Mouse (Mus musculus): Measurements from ENCODE around the gene Gm45717. TPM values are rescaled to one million over a fixed set of nuclear protein-coding genes. Genes with fewer than 3 reads are reported as not detected.

Gene Gm45717
- total and polyA plus RNA-seq, 3 experiments, result not detected

DNA sequence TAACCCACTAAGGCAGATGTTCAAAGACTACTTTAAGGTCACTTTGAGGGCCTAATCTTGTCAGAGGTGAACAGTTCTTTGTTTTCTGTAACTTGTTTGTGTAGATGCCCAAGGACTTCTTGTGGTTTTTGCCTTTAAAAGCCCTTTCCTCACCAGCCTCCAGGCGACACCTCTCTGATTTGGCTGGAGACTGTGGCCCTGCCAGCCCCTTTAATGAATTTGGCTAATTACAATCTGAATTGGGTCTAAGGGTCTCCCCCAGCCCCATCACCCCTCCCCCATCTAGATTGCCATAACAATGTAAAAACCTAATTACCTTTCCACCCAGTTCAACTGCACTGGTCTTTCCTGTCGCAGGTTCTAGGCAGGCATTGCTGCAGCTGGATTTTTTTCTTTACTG lies 7.0 kb upstream of the Gm45717 start:
- H3K4me3 ChIP-seq (ENCODE audit: control insufficient read depth in 1 of 2, insufficient read depth in 1 of 2, low read depth in 2 of 2, low read length in 2 of 2), result no peak overlapping the region
- H3K9ac ChIP-seq (ENCODE audit: control insufficient read depth, low read depth, low read length, poor library complexity, severe bottlenecking), result no peak overlapping the region
- no peak overlapping the region for H3K27ac ChIP-seq (ENCODE audit: control insufficient read depth, low read depth, low read length)
- DNase-seq (ENCODE audit: low read depth, low spot score), result no peak
- no peaks in the 10 kb centered on the region for H3K9me3 ChIP-seq (replicated peaks; ENCODE audit: insufficient read depth, low read length)
- no peaks in the 10 kb centered on the region for H3K36me3 ChIP-seq (ENCODE audit: control insufficient read depth in 1 of 2, insufficient read depth in 2 of 2, low read length in 2 of 2)
- H3K4me1 ChIP-seq (ENCODE audit: control insufficient read depth in 1 of 2, insufficient read depth in 2 of 2, low read length in 2 of 2), result no peaks in the 10 kb centered on the region
- H3K79me2 ChIP-seq (ENCODE audit: control insufficient read depth, insufficient read depth, low read length, poor library complexity), result no peaks in the 10 kb centered on the region
- H3K27me3 ChIP-seq (ENCODE audit: control insufficient read depth in 1 of 2, insufficient read depth in 2 of 2, low read length in 2 of 2), result peaks cover 6 to 7% of the 10 kb centered on the region in 2 experiments
- no peak for TF ChIP-seq RAD21 (IDR thresholded peaks at IDR 0.05; ENCODE audit: low read depth, low read length)

DNA sequence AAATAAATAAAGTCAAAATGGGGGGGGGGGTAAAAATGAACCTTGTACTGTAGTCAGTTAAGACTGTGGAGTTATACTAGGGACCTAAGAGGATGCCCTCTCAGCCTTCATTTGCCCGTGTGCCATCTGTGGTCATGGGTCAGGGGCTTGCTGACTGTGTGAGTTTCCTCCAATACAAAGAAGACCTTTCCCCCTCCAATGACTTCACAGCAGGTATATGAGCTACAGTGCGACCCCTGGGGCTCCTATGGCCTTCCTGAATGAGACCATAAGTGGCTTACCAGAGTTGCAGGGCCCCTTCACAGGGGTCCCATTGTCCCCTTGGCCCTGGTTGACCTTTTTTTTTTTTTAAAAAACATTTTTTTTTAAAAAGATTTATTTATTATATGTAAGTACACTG lies 5.7 kb upstream of the Gm45717 start:
- Histone ChIP-seq H3K79me2 (ENCODE audit: control insufficient read depth, insufficient read depth, low read length, poor library complexity) (no peaks in the 10 kb centered on the region), H3K27me3 (ENCODE audit: control insufficient read depth in 1 of 2, insufficient read depth in 2 of 2, low read length in 2 of 2) (peaks cover 4 to 7% of the 10 kb centered on the region in 2 experiments), H3K36me3 (ENCODE audit: control insufficient read depth in 1 of 2, insufficient read depth in 2 of 2, low read length in 2 of 2) (no peaks in the 10 kb centered on the region), H3K4me3 (ENCODE audit: control insufficient read depth in 1 of 2, insufficient read depth in 1 of 2, low read depth in 2 of 2, low read length in 2 of 2) (no peak overlapping the region), H3K4me1 (ENCODE audit: control insufficient read depth in 1 of 2, insufficient read depth in 2 of 2, low read length in 2 of 2) (peaks cover 0 to 3% of the 10 kb centered on the region in 2 experiments; a peak in 1 of 4 replicates), H3K27ac (ENCODE audit: control insufficient read depth, low read depth, low read length) (no peak overlapping the region), H3K9me3 (replicated peaks; ENCODE audit: insufficient read depth, low read length) (no peaks in the 10 kb centered on the region), H3K9ac (ENCODE audit: control insufficient read depth, low read depth, low read length, poor library complexity, severe bottlenecking) (no peak overlapping the region)
- no peak for TF ChIP-seq ZC3H11A (IDR thresholded peaks at IDR 0.05; ENCODE audit: low read depth, low read length)
- no peak for TF ChIP-seq SIN3A (IDR thresholded peaks at IDR 0.05; ENCODE audit: low read length)
- TF ChIP-seq RCOR1 (IDR thresholded peaks at IDR 0.05; ENCODE audit: low read depth, low read length), result no peak
- no peak for TF ChIP-seq ELF1 (IDR thresholded peaks at IDR 0.05; ENCODE audit: low read depth, low read length)
- no peak for TF ChIP-seq MAZ (IDR thresholded peaks at IDR 0.05; ENCODE audit: low read depth, low read length)
- no peak for DNase-seq (ENCODE audit: low read depth, low spot score)

DNA sequence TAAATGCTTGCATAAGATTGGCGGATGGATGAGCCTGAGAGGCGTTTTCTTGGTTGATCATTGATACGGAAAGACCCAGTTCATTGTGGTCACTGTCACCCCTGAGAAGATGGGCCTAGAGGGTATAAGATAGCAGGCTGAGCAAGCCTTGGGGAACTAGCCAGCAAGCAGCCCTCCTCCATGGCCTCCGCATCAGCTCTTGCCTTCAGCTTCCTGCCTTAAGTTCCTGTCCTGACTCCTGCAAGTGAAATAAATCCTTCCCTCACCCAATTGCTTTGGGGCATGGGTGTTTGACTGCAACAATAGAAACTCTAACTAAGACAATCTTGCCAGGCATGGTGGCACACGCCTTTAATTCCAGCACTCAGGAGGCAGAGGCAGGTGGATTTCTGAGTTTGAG lies 4.3 kb upstream of the Gm45717 start:
- no peak for TF ChIP-seq RCOR1 (IDR thresholded peaks at IDR 0.05; ENCODE audit: low read depth, low read length)
- TF ChIP-seq GABPA (IDR thresholded peaks at IDR 0.05; ENCODE audit: low read depth, low read length), result no peak
- TF ChIP-seq UBTF (IDR thresholded peaks at IDR 0.05; ENCODE audit: borderline replicate concordance, insufficient read depth, low read depth, low read length), result no peak
- no peak for TF ChIP-seq POLR2A (IDR thresholded peaks at IDR 0.05; ENCODE audit: control insufficient read depth in 1 of 2, insufficient read depth in 1 of 2, low read depth in 1 of 2, low read length in 2 of 2, poor library complexity in 1 of 2)
- no peak for TF ChIP-seq ETS1 (IDR thresholded peaks at IDR 0.05; ENCODE audit: low read depth, low read length)
- TF ChIP-seq MAX (IDR thresholded peaks at IDR 0.05; ENCODE audit: low read length), result no peak
- no peak for TF ChIP-seq SIN3A (IDR thresholded peaks at IDR 0.05; ENCODE audit: low read length)
- TF ChIP-seq ZNF384 (IDR thresholded peaks at IDR 0.05; ENCODE audit: low read depth, low read length), result no peak
- TF ChIP-seq E2F4 (IDR thresholded peaks at IDR 0.05; ENCODE audit: borderline replicate concordance, low read depth, low read length), result no peak
- no peak for TF ChIP-seq MAFK (IDR thresholded peaks at IDR 0.05; ENCODE audit: borderline replicate concordance, low read depth, low read length)
- TF ChIP-seq BHLHE40 (IDR thresholded peaks at IDR 0.05; ENCODE audit: borderline replicate concordance, low read depth, low read length), result no peak
- no peaks in the 10 kb centered on the region for H3K36me3 ChIP-seq (ENCODE audit: control insufficient read depth in 1 of 2, insufficient read depth in 2 of 2, low read length in 2 of 2)

More for the DNA sequence above, 4.3 kb upstream of the Gm45717 start:
- H3K79me2 ChIP-seq (ENCODE audit: control insufficient read depth, insufficient read depth, low read length, poor library complexity), result peaks cover 6% of the 10 kb centered on the region
- DNase-seq (ENCODE audit: low read depth, low spot score), result no peak
- H3K9ac ChIP-seq (ENCODE audit: control insufficient read depth, low read depth, low read length, poor library complexity, severe bottlenecking), result no peak overlapping the region
- peaks cover 3 to 6% of the 10 kb centered on the region in 2 experiments for H3K27me3 ChIP-seq (ENCODE audit: control insufficient read depth in 1 of 2, insufficient read depth in 2 of 2, low read length in 2 of 2)
- no peak overlapping the region for H3K27ac ChIP-seq (ENCODE audit: control insufficient read depth, low read depth, low read length)
- H3K4me3 ChIP-seq (ENCODE audit: control insufficient read depth in 1 of 2, insufficient read depth in 1 of 2, low read depth in 2 of 2, low read length in 2 of 2), result no peak overlapping the region
- H3K9me3 ChIP-seq (replicated peaks; ENCODE audit: insufficient read depth, low read length), result no peaks in the 10 kb centered on the region
- peaks cover 0 to 7% of the 10 kb centered on the region in 2 experiments; a peak in 1 of 4 replicates for H3K4me1 ChIP-seq (ENCODE audit: control insufficient read depth in 1 of 2, insufficient read depth in 2 of 2, low read length in 2 of 2)
